Mouse (Mus musculus) right cerebral cortex, adult 2 months (tissue): Measurements from ENCODE around the gene Zswim4.

Source experiments
- DNase-seq, 2 experiments: peaks; one replicate each; pipeline ENCODE4 v3.0.0; 2021 to 2022; ENCODE audit warnings: low spot score in 2 of 2

The Zswim4 gene

GRCm38 (mm10) chr8:84200652-84201544 lies 36.0 kb downstream of the Zswim4 start:
- DNase-seq, result no peak

- no peak for DNase-seq
These were observed 36.7 kb downstream of the Zswim4 start for GRCm38 (mm10) chr8:84200126-84200555.

- DNase-seq, result no peak
These were observed 37.3 kb downstream of the Zswim4 start for GRCm38 (mm10) chr8:84199348-84200125.

- DNase-seq, result no peak
These were observed 38.0 kb downstream of the Zswim4 start for GRCm38 (mm10) chr8:84198871-84199270.

- DNase-seq, result peak; percentile 74 to 87
These were observed 38.7 kb downstream of the Zswim4 start for GRCm38 (mm10) chr8:84197922-84198774.

GRCm38 (mm10) chr8:84197141-84197921 lies 39.5 kb downstream of the Zswim4 start:
- DNase-seq, result peak; percentile 67 to 77

- no peak for DNase-seq
These were observed 42.6 kb downstream of the Zswim4 start for GRCm38 (mm10) chr8:84194224-84194743.

GRCm38 (mm10) chr8:84193566-84193965 lies 43.3 kb downstream of the Zswim4 start:
- DNase-seq, result no peak

- DNase-seq, result no peak
These were observed 43.7 kb downstream of the Zswim4 start for GRCm38 (mm10) chr8:84193161-84193560.

- DNase-seq, result peak; percentile 66 to 72
These were observed 44.3 kb downstream of the Zswim4 start for GRCm38 (mm10) chr8:84192555-84192954.

GRCm38 (mm10) chr8:84192023-84192422 lies 44.8 kb downstream of the Zswim4 start:
- no peak for DNase-seq

- no peak for DNase-seq
These were observed 46.5 kb downstream of the Zswim4 start for GRCm38 (mm10) chr8:84190191-84190867.

GRCm38 (mm10) chr8:84189603-84190002 lies 47.3 kb downstream of the Zswim4 start:
- no peak for DNase-seq

- no peak for DNase-seq
These were observed 48.2 kb downstream of the Zswim4 start for GRCm38 (mm10) chr8:84188671-84189070.

GRCm38 (mm10) chr8:84187065-84187755 lies 49.6 kb downstream of the Zswim4 start:
- peak in 1 of 2 experiments; percentile 62 for DNase-seq

- peak; percentile 82 to 87 for DNase-seq
These were observed 50.3 kb downstream of the Zswim4 start for GRCm38 (mm10) chr8:84186547-84186946.

GRCm38 (mm10) chr8:84185117-84185516 lies 51.7 kb downstream of the Zswim4 start, which contains the start of gene Nanos3:
TSS of gene Nanos3 (minus strand) at chr8:84185217.
- DNase-seq, result no peak

- DNase-seq, result no peak
These were observed 52.5 kb downstream of the Zswim4 start for GRCm38 (mm10) chr8:84184085-84185043.
